Mouse (Mus musculus) cortical plate, adult 2 months (tissue): Measurements from ENCODE around the gene Adamts3.

Experiments
- CTCF ChIP-seq: fragments of 200-500 bp; IDR thresholded peaks from 2 replicates; pipeline ENCODE4 v1.5.1; 2011; ENCODE audit warnings: mild to moderate bottlenecking, control low read depth, low read length; ENCODE audit not compliant: insufficient read depth; ENCODE audit errors: extremely low read depth
- POLR2A ChIP-seq: fragments of 200-500 bp; IDR thresholded peaks from 2 replicates; pipeline ENCODE4 v1.6.1; 2011; ENCODE audit warnings: mild to moderate bottlenecking, low read length, control low read depth; ENCODE audit not compliant: insufficient read depth; ENCODE audit errors: extremely low read depth

GRCm38 (mm10) chr5:89678148-89678547 is 205.0 kb downstream of the Adamts3 start:
- TF ChIP-seq CTCF (no peak), POLR2A (no peak)
